Mouse (Mus musculus): ENCODE data around the gene Scgb1c1.

DNA sequence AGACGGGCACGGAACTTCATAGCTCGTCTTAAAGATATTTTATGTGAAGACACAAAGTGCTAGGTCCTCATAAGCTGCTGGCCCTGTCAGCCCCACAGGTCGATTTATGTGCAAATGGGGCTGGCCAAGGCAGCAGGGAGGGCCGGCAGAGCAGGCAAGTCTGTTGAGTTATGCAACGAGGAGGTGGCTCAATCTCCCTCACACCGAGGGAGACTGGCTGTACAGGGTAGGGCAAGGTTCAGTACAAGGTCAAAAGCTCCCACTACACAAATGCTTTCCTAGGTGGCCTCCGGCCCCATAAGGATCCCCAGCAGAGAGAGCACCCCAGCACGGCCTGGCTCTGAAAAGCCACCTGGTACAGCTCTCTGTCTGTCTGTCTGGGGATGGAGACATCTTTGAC lies 8.0 kb downstream of the Scgb1c1 start:
- TF ChIP-seq CTCF (IDR thresholded peaks at IDR 0.05) = no peak
- no peak for TF ChIP-seq POLR2A (IDR thresholded peaks at IDR 0.05; ENCODE audit: insufficient read depth, low read depth, low read length)
- TF ChIP-seq EP300 (IDR thresholded peaks at IDR 0.05; ENCODE audit: insufficient read depth, low read depth, low read length) = no peak

All from heart, adult 2 months (tissue).